Mouse (Mus musculus) mature B cell (primary cell): Measurements from ENCODE around the gene Krtcap2.

Source experiments
- in situ Hi-C: fragments of 300-500 bp; cut with MboI; formaldehyde crosslinking; loops from 2 replicates; pipeline ENCODE4 v1.14.3; 2019

The Krtcap2 gene

GRCm38 (mm10) chr3:89246261-89247100 is 715 bp downstream of the Krtcap2 start, which contains the start of gene Trim46:
Trim46 (minus strand) TSS chr3:89246309.
- in situ Hi-C loops, result loop anchor here (5.0 kb wide), 1 partner anchor 51 kb away; no protein-coding TSS in a partner anchor

GRCm38 (mm10) chr3:89247466-89247865 is 1.7 kb downstream of the Krtcap2 start:
- in situ Hi-C loops, result loop anchor here (5.0 kb wide), 1 partner anchor 50 kb away; no protein-coding TSS in a partner anchor

- in situ Hi-C loops, result no loop called here
These were observed 4.8 kb downstream of the Krtcap2 start for GRCm38 (mm10) chr3:89250435-89251040.

GRCm38 (mm10) chr3:89251365-89251895 is 5.7 kb downstream of the Krtcap2 start:
- in situ Hi-C loops, result no loop called here

- in situ Hi-C loops, result no loop called here
These were observed 9.2 kb downstream of the Krtcap2 start for GRCm38 (mm10) chr3:89254994-89255393.

GRCm38 (mm10) chr3:89256177-89256576 is 10.4 kb downstream of the Krtcap2 start:
- in situ Hi-C loops, result no loop called here

GRCm38 (mm10) chr3:89259076-89259475 is 13.3 kb downstream of the Krtcap2 start, which contains the start of gene Dpm3:
Dpm3 (plus strand) TSS chr3:89259358.
- in situ Hi-C loops, result no loop called here

GRCm38 (mm10) chr3:89260211-89260610 is 14.4 kb downstream of the Krtcap2 start:
- in situ Hi-C loops, result no loop called here

GRCm38 (mm10) chr3:89262417-89262816 is 16.7 kb downstream of the Krtcap2 start:
- in situ Hi-C loops, result no loop called here

- in situ Hi-C loops, result no loop called here
These were observed 20.7 kb downstream of the Krtcap2 start for GRCm38 (mm10) chr3:89266439-89266893.

GRCm38 (mm10) chr3:89268916-89269315 is 23.1 kb downstream of the Krtcap2 start:
- in situ Hi-C loops, result no loop called here

- in situ Hi-C loops, result no loop called here
These were observed 24.4 kb downstream of the Krtcap2 start, which contains the start of gene Slc50a1 for GRCm38 (mm10) chr3:89270051-89270755. Slc50a1 (minus strand) TSS chr3:89270570.

GRCm38 (mm10) chr3:89270891-89271290 is 25.1 kb downstream of the Krtcap2 start:
- in situ Hi-C loops, result no loop called here

GRCm38 (mm10) chr3:89271760-89272159 is 26.0 kb downstream of the Krtcap2 start:
- in situ Hi-C loops, result no loop called here

GRCm38 (mm10) chr3:89276061-89276460 is 30.3 kb downstream of the Krtcap2 start:
- in situ Hi-C loops, result no loop called here

GRCm38 (mm10) chr3:89277281-89278021 is 31.7 kb downstream of the Krtcap2 start:
- in situ Hi-C loops, result no loop called here

GRCm38 (mm10) chr3:89278107-89278506 is 32.3 kb downstream of the Krtcap2 start:
- in situ Hi-C loops, result no loop called here

- in situ Hi-C loops, result no loop called here
These were observed 32.9 kb downstream of the Krtcap2 start for GRCm38 (mm10) chr3:89278643-89279042.

- in situ Hi-C loops, result no loop called here
These were observed 33.6 kb downstream of the Krtcap2 start for GRCm38 (mm10) chr3:89279153-89279890.

GRCm38 (mm10) chr3:89280050-89280605 is 34.4 kb downstream of the Krtcap2 start:
- in situ Hi-C loops, result no loop called here
